Mouse (Mus musculus): ENCODE measurements around the gene N4bp3. TPM values are rescaled to one million over a fixed set of nuclear protein-coding genes. Genes with fewer than 3 reads are reported as not detected.
"Not testable (repeated sequence)": the region's sequence is repeated elsewhere in the genome, so short reads cannot be mapped to it uniquely, and the experiment has no call there.

The N4bp3 gene
- polyA plus RNA-seq, 1 experiment from 2014 or later = 30.6 TPM

DNA sequence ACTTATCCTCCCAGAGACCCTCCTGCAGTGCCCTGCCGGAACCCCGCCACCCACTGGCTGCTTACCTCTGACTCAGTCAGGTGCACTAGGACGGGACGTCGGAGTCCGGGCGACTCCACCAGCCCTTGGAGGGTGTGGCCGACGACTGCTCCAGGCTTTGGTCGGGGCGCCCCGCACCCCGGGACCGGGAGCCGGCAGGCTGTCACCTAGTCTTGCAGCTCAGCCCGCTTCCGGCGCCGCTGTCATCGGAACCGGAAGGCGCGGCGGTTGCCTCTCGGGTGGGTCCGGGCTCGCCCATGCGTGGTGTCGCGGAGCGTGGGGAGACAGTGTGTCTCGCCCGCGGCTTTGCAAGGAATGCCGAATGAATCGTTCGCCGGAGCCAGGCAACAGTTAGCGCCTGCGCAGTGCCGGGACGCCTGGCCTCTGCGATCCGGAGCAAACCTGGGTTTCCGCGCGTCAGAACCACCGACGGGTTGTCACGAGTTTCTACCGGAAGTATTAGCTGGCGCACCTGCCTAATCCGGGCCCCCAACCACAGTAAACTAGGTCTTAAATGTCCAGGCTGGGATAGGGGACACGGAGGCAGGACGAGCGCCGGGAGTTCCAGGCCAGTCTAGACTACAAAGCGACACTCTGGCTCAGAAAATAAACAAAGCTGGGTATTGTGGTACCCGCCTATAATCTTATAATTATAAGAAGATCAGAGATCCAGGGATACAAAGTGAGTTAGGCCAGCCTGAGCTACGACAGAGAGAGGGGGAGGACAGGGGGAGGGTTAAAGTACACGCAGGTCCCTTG is 14.9 kb downstream of the N4bp3 start, which contains the start of gene Rmnd5b:
Rmnd5b (minus strand) TSS at position 372 of the 798 bp plus-strand sequence.
- TF ChIP-seq CTCF (IDR thresholded peaks at IDR 0.05; ENCODE audit: low read depth) = no peak; the same call in 1 of the 2 replicates
- ATAC-seq (replicated peaks; ENCODE audit: low FRiP score, low read depth) (peak; percentile 86), DNase-seq (ENCODE audit: low spot score) (peak; percentile 91)
- Histone ChIP-seq H3K27ac (peak within 1 kb of the TSS; percentile 88), H3K9ac (ENCODE audit: low read depth, low read length) (peak within 1 kb of the TSS; percentile 84), H3K4me2 (ENCODE audit: low read length) (peak within 1 kb of the TSS; percentile 85), H3K4me3 (replicated peaks; ENCODE audit: low read depth, low read length) (peak within 1 kb of the TSS; percentile 84), H3K36me3 (ENCODE audit: insufficient read depth, low read length) (no peaks in the 10 kb centered on the region), H3K27me3 (ENCODE audit: insufficient read depth, low read length) (no peaks in the 10 kb centered on the region), H3K4me1 (replicated peaks; ENCODE audit: insufficient read depth, low read length) (peaks cover 14% of the 10 kb centered on the region; the same call in 1 of the 2 replicates), H3K9me3 (replicated peaks; ENCODE audit: low read length) (no peaks in the 10 kb centered on the region)
- under 1% methylated on average over 61 of the region's 61 CpGs for WGBS

DNA sequence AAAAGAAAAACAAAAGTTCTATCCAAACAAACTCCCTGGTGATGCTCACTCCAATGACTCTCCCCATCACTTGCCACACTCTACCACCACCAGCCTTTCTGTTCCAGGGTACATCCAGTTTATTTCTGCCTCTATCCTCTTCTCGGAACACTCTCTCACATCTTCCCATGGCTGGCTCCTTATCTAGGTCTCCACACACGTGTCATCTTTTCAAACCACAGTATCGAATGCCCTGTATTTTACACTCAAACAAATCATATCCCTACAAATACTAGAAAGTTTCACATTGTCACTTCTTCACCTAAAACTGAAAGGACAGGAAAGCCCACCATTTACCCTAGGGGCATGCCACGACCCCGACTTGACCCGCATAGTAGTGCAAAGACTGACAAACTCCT is 15.5 kb downstream of the N4bp3 start:
- no peaks in the 10 kb centered on the region for H3K36me3 ChIP-seq (ENCODE audit: insufficient read depth, low read length)
- DNase-seq (ENCODE audit: low spot score) (no peak), ATAC-seq (replicated peaks; ENCODE audit: low FRiP score, low read depth) (no peak)
- peak overlapping the region; percentile 85 for H3K4me2 ChIP-seq (ENCODE audit: low read length)
- H3K27me3 ChIP-seq (ENCODE audit: insufficient read depth, low read length) = no peaks in the 10 kb centered on the region
- peak overlapping the region; percentile 84 for H3K9ac ChIP-seq (ENCODE audit: low read depth, low read length)
- peak overlapping the region; percentile 84 for H3K4me3 ChIP-seq (replicated peaks; ENCODE audit: low read depth, low read length)
- 13% methylated on average over 6 of the region's 6 CpGs for WGBS
- no peaks in the 10 kb centered on the region for H3K9me3 ChIP-seq (replicated peaks; ENCODE audit: low read length)
- peak overlapping the region; percentile 88; the same call in 1 of the 2 replicates for H3K27ac ChIP-seq
- no peak for TF ChIP-seq CTCF (IDR thresholded peaks at IDR 0.05; ENCODE audit: low read depth)
- peaks cover 14% of the 10 kb centered on the region; the same call in 1 of the 2 replicates for H3K4me1 ChIP-seq (replicated peaks; ENCODE audit: insufficient read depth, low read length)

DNA sequence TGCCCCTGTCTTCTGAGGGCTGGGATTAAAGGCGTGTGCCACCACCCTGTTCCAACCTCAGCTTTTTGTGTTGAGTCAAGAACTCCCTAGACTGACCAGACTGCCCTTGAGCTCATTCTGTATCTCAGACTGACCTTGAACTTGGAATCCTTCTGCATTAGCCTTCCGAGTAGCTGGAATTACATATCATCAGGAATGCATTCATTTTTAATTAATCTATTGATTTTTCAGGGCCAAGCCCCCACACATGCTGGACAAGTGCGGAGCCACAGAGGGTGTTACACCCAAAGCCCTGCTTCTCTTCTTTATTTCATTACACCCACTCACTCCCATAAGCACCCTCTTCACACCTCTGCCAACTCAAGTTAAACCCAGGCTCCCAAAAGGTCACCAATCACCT is 16.9 kb downstream of the N4bp3 start:
- H3K27me3 ChIP-seq (ENCODE audit: insufficient read depth, low read length) = no peaks in the 10 kb centered on the region
- no peak overlapping the region for H3K4me2 ChIP-seq (ENCODE audit: low read length)
- TF ChIP-seq CTCF (IDR thresholded peaks at IDR 0.05; ENCODE audit: low read depth) = no peak
- no peak overlapping the region for H3K27ac ChIP-seq
- DNase-seq (ENCODE audit: low spot score) = no peak
- H3K4me3 ChIP-seq (replicated peaks; ENCODE audit: low read depth, low read length) = no peak overlapping the region
- ATAC-seq (replicated peaks; ENCODE audit: low FRiP score, low read depth) = no peak
- 95% methylated on average over 3 of the region's 3 CpGs for WGBS
- H3K9me3 ChIP-seq (replicated peaks; ENCODE audit: low read length) = no peaks in the 10 kb centered on the region
- H3K36me3 ChIP-seq (ENCODE audit: insufficient read depth, low read length) = 0 out of 2 replicates have a peak, but pooled peaks cover under 1% of the 10 kb centered on the region
- peaks cover 14% of the 10 kb centered on the region; the same call in 1 of the 2 replicates for H3K4me1 ChIP-seq (replicated peaks; ENCODE audit: insufficient read depth, low read length)
- H3K9ac ChIP-seq (ENCODE audit: low read depth, low read length) = no peak overlapping the region

DNA sequence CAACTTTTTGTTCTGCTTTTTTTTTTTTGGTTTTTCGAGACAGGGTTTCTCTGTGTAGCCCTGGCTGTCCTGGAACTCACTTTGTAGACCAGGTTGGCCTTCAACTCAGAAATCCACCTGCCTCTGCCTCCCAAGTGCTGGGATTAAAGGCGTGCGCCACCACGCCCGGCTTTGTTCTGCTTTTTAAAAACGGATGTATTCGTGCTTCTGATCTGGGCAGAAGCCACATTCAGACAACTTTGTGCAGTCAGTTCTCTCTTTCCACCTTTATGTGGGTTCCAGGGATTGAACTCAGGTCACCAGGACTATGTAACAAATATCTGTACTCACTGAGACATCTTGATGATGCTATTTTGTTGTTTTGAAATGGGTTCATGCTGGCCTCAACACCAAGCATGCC is 17.4 kb downstream of the N4bp3 start:
- not testable (repeated sequence) for ATAC-seq (replicated peaks; ENCODE audit: low FRiP score, low read depth); H3K27me3 ChIP-seq (ENCODE audit: insufficient read depth, low read length); H3K27ac ChIP-seq; H3K36me3 ChIP-seq (ENCODE audit: insufficient read depth, low read length); H3K9ac ChIP-seq (ENCODE audit: low read depth, low read length); H3K9me3 ChIP-seq (replicated peaks; ENCODE audit: low read length); DNase-seq (ENCODE audit: low spot score); H3K4me2 ChIP-seq (ENCODE audit: low read length); H3K4me3 ChIP-seq (replicated peaks; ENCODE audit: low read depth, low read length)
- 95% methylated on average over 7 of the region's 7 CpGs for WGBS
- H3K4me1 ChIP-seq (replicated peaks; ENCODE audit: insufficient read depth, low read length) = peaks cover 13% of the 10 kb centered on the region; the same call in 1 of the 2 replicates

DNA sequence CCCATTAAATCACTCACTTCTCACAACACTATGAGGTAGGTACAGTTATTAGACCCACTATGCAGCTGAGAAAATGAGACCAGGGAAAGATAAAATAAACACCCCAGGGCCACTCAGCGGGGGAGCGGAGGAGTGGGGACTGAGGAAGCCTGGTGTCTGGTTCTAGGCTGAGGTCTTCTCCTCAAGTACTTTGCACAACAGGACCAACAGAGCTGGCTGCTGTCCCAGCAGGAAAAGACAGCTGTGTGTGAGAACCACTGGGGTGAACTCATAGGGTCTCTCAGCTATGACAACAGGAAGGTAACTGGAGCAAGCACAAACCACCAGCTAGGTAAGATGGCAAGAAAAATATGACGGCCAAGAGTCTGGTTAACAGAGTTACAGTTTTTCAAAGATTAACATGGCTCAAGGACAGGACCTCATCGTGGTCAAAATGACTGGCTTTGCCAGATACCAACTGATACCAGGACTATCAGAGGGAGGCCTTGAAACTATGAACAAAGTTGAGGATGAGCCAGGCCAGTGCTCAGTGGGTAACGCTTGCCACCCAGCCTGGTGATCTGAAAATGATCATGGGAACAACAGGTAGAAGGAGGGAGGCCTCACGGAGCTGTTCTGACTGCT is 18.4 kb downstream of the N4bp3 start:
- no peak for DNase-seq (ENCODE audit: low spot score)
- Histone ChIP-seq H3K4me3 (replicated peaks; ENCODE audit: low read depth, low read length) (no peak overlapping the region), H3K27ac (peak overlapping the region; percentile 73), H3K4me1 (replicated peaks; ENCODE audit: insufficient read depth, low read length) (0 out of 2 replicates have a peak, but pooled peaks cover 7% of the 10 kb centered on the region), H3K27me3 (ENCODE audit: insufficient read depth, low read length) (no peaks in the 10 kb centered on the region), H3K9ac (ENCODE audit: low read depth, low read length) (no peak overlapping the region), H3K36me3 (ENCODE audit: insufficient read depth, low read length) (0 out of 2 replicates have a peak, but pooled peaks cover 10% of the 10 kb centered on the region), H3K9me3 (replicated peaks; ENCODE audit: low read length) (no peaks in the 10 kb centered on the region), H3K4me2 (ENCODE audit: low read length) (no peak overlapping the region)
- ATAC-seq (replicated peaks; ENCODE audit: low FRiP score, low read depth) = no peak
- TF ChIP-seq CTCF (IDR thresholded peaks at IDR 0.05; ENCODE audit: low read depth) = no peak
- 55% methylated on average over 6 of the region's 6 CpGs for WGBS

DNA sequence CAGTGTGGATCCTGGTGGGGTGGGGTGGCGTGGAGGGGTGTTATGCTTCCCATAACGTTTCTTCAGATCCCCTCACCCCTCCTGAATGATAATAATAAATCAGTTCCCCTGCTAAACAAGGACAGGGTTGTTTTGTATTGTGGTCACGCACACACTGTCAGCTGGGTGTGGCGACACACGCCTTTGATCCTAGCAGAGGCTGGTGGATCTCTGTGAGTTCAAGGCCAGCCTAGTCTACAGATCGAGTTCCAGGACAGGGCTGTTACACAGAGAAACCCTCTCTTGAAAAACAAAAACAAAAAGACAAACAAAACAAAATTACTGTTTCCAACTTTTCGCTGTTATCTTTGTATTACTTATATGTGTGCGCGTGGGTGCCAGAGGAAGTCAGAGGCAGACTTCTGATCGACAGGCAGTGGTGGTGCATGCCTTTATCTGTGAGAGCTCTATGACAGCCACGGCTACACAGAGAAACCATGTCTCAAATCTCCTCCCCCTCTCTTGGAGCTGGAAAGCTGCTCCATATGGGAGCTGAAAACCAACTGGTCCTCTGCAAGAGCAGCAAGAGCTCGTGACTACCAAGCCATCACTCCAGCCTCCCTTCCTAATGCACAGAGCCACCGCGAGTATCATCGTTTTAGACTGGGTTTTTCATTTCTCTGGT is 20.9 kb downstream of the N4bp3 start:
- Histone ChIP-seq H3K4me2 (ENCODE audit: low read length) (no peak overlapping the region), H3K9me3 (replicated peaks; ENCODE audit: low read length) (no peaks in the 10 kb centered on the region), H3K4me3 (replicated peaks; ENCODE audit: low read depth, low read length) (no peak overlapping the region), H3K27me3 (ENCODE audit: insufficient read depth, low read length) (no peaks in the 10 kb centered on the region), H3K27ac (no peak overlapping the region), H3K36me3 (ENCODE audit: insufficient read depth, low read length) (peaks cover 21% of the 10 kb centered on the region; the same call in 1 of the 2 replicates), H3K4me1 (replicated peaks; ENCODE audit: insufficient read depth, low read length) (0 out of 2 replicates have a peak, but pooled peaks cover 7% of the 10 kb centered on the region), H3K9ac (ENCODE audit: low read depth, low read length) (no peak overlapping the region)
- TF ChIP-seq CTCF (IDR thresholded peaks at IDR 0.05; ENCODE audit: low read depth) = no peak
- WGBS = 77% methylated on average over 15 of the region's 15 CpGs
- no peak for ATAC-seq (replicated peaks; ENCODE audit: low FRiP score, low read depth)
- DNase-seq (ENCODE audit: low spot score) = no peak

Data from kidney, postnatal 0 days (tissue).